Mouse (Mus musculus): ENCODE results near the gene Tshr.

DNA sequence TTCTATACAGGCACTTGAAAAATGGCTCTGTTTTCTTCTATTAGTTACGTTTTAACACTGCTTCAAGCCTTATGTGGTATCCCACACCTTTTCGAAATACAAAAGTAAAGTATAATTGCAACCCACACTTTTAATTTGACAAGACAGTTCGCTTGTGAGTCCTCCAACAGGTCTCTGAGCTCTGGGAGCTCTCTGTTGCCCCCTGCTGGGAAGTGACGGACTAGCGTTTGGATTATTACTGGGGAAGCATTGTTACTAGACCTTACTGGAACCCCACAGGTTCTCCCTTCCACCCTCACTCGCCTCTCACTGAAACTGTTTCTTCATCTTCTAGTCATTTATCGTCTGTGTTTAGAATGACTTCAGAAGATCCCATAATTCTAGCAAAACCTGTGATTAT is 34.4 kb downstream of the Tshr start:
- peak; percentile 45; the same call in 1 of the 2 replicates for TF ChIP-seq CTCF (IDR thresholded peaks at IDR 0.05; ENCODE audit: extremely low read depth, insufficient read depth, insufficient read length, insufficient replicate concordance)
- TF ChIP-seq POLR2A (IDR thresholded peaks at IDR 0.05; ENCODE audit: low read depth, low read length): no peak

All from spleen, adult 2 months (tissue).